Comparison of ENCODE assay signal across 25 mouse cellular contexts in the genomic region with DNA sequence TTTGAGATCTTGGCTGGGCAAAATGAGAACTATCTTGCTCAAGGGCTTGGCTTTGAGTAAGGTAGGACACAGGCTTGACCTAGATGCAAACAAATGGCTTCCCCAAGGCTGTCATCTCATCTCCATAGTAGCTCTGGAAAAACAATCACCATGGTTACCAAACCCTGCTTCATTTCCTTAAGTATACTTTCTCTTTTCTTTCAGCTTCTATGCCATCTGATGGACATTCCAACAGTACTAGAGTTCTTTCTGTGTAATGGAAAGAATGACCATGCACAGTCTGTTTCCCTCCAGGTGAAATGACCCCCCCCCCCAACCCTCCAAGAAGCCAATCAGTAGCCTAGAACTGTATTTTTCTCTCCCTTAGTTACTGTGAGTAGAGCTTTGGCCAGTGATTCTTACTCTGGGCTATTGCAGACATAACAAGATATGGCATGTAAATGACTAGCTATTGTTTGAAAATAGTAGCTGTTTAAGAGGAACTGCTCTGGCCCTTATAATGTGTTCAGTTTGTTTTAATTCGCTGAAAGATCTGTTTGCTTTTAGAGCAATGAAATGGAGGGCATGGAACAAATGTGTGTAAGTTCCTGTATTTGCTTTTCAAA. TPM values are rescaled to one million over a fixed set of nuclear protein-coding genes. Genes with fewer than 3 reads are reported as not detected.
DNase-seq lines count a peak whose midpoint lies in the region; ATAC-seq and TF ChIP-seq lines count a peak whose summit lies in the region.
"Had no signal": no experiment of that assay in that cellular context is flagged by ENCODE, and none has a peak within 500 bp of the region (broad histone marks: within the 10 kb centered on the region; RNA-seq: fewer than 3 reads in every experiment).

No protein-coding gene starts in this region.

- 0 out of 2 replicates have a peak, but pooled peaks have one; percentile 34 for ATAC-seq in midbrain, postnatal 0 days (ENCODE audit: low FRiP score)
- no peak for ATAC-seq in midbrain, embryonic 16.5 days
- ATAC-seq in CD4-positive, CD25-positive, alpha-beta regulatory T cell, adult 4 months: peak; percentile 57
- ATAC-seq in activated CD4-positive, CD25-positive, alpha-beta regulatory T cell, adult 4 months: peak; percentile 59
- ATAC-seq in inflammation-experienced regulatory T-cells, adult 6 months: peak; percentile 45
- ATAC-seq: forebrain, embryonic 16.5 days; intestine, embryonic 15.5 days had no signal

- WGBS in midbrain, postnatal 0 days: 89% methylated on average over 1 of the region's 1 CpGs
- 86% methylated on average over 1 of the region's 1 CpGs for WGBS in midbrain, embryonic 16.5 days

- no peak for TF ChIP-seq CTCF in midbrain, postnatal 0 days (IDR thresholded peaks at IDR 0.05)

- H3K36me3 ChIP-seq in midbrain, postnatal 0 days (ENCODE audit: insufficient read depth, low read length): no peaks in the 10 kb centered on the region
- no peaks in the 10 kb centered on the region for H3K36me3 ChIP-seq in midbrain, embryonic 16.5 days (ENCODE audit: control insufficient read depth, insufficient read depth, low read length)
- H3K36me3 ChIP-seq: embryonic facial prominence, embryonic 12.5 days; heart, embryonic 15.5 days; hindbrain, embryonic 10.5 days; hindbrain, embryonic 15.5 days; intestine, embryonic 15.5 days had no signal

- H3K9ac ChIP-seq in midbrain, postnatal 0 days (replicated peaks; ENCODE audit: low read length, poor library complexity, severe bottlenecking): no peak overlapping the region
- H3K9ac ChIP-seq in midbrain, embryonic 16.5 days (ENCODE audit: low read depth, low read length): no peak overlapping the region
- H3K9ac ChIP-seq: embryonic facial prominence, embryonic 12.5 days; heart, embryonic 15.5 days; hindbrain, embryonic 15.5 days; intestine, embryonic 15.5 days had no signal

- H3K4me1 ChIP-seq in midbrain, postnatal 0 days (ENCODE audit: insufficient read depth, low read length): no peaks in the 10 kb centered on the region
- H3K4me1 ChIP-seq in midbrain, embryonic 16.5 days (ENCODE audit: control insufficient read depth, insufficient read depth, low read length): no peaks in the 10 kb centered on the region
- H3K4me1 ChIP-seq: embryonic facial prominence, embryonic 12.5 days; heart, embryonic 15.5 days; hindbrain, embryonic 10.5 days; hindbrain, embryonic 15.5 days; intestine, embryonic 15.5 days had no signal

- H3K4me2 ChIP-seq in midbrain, postnatal 0 days (ENCODE audit: low read depth, low read length, poor library complexity, severe bottlenecking): no peak overlapping the region
- no peak overlapping the region for H3K4me2 ChIP-seq in midbrain, embryonic 16.5 days (ENCODE audit: low read length)
- H3K4me2 ChIP-seq: embryonic facial prominence, embryonic 12.5 days; heart, embryonic 11.5 days; heart, embryonic 15.5 days; hindbrain, embryonic 15.5 days; intestine, embryonic 15.5 days had no signal

- no peak overlapping the region for H3K27ac ChIP-seq in midbrain, postnatal 0 days (ENCODE audit: low read depth, low read length)
- no peak overlapping the region for H3K27ac ChIP-seq in midbrain, embryonic 16.5 days (ENCODE audit: low read length)
- H3K27ac ChIP-seq: embryonic facial prominence, embryonic 12.5 days; heart, adult 2 months; heart, embryonic 15.5 days; hindbrain, embryonic 10.5 days; hindbrain, embryonic 15.5 days; intestine, embryonic 15.5 days had no signal

- peak; percentile 10 for DNase-seq in midbrain, postnatal 0 days (ENCODE audit: low spot score)
- no peak for DNase-seq in layer of hippocampus, adult 18-20 months (ENCODE audit: low spot score in 2 of 2)
- DNase-seq in kidney, adult 9 months: no peak
- DNase-seq: adrenal gland, postnatal 10 days; cerebellum, adult 11-12 months; cerebellum, postnatal 10 days; embryo, embryonic 11 days; gastrocnemius, postnatal 14 days; heart, adult 2 months; heart, postnatal 14 days; kidney, adult 18-20 months had no signal

- H3K9me3 ChIP-seq in midbrain, postnatal 0 days (ENCODE audit: low read length): no peaks in the 10 kb centered on the region
- H3K9me3 ChIP-seq in midbrain, embryonic 16.5 days (replicated peaks; ENCODE audit: control insufficient read depth, low read length, poor library complexity, severe bottlenecking): no peaks in the 10 kb centered on the region
- H3K9me3 ChIP-seq: embryonic facial prominence, embryonic 12.5 days; heart, embryonic 15.5 days; hindbrain, embryonic 10.5 days; hindbrain, embryonic 15.5 days; intestine, embryonic 15.5 days had no signal

- no peaks in the 10 kb centered on the region for H3K27me3 ChIP-seq in midbrain, postnatal 0 days (ENCODE audit: insufficient read depth, low read length)
- no peaks in the 10 kb centered on the region for H3K27me3 ChIP-seq in midbrain, embryonic 16.5 days (ENCODE audit: control insufficient read depth, insufficient read depth, low read depth, low read length)
- H3K27me3 ChIP-seq: embryonic facial prominence, embryonic 12.5 days; heart, embryonic 15.5 days; hindbrain, embryonic 15.5 days; intestine, embryonic 15.5 days had no signal

- H3K4me3 ChIP-seq in midbrain, postnatal 0 days (ENCODE audit: low read depth, low read length): no peak overlapping the region
- H3K4me3 ChIP-seq in midbrain, embryonic 16.5 days (ENCODE audit: low read depth, low read length): no peak overlapping the region
- H3K4me3 ChIP-seq: embryonic facial prominence, embryonic 12.5 days; heart, adult 2 months; heart, embryonic 15.5 days; hindbrain, embryonic 10.5 days; hindbrain, embryonic 15.5 days; intestine, embryonic 15.5 days had no signal

RNA-seq across cellular contexts. Expression of a gene that starts 7.3 kb away (rescaled TPM):
- total RNA-seq in midbrain, postnatal 0 days (2014; rRNA removed): not detected in 2 replicates
- polyA plus RNA-seq in midbrain, postnatal 0 days (2015; fragmentation: Nextera tagmentation; extraction: Ambion mirVana): not detected in 2 replicates
- polyA plus RNA-seq in midbrain, embryonic 16.5 days (2015; fragmentation: Nextera tagmentation; extraction: Ambion mirVana): not detected in 2 replicates
- 10 to 100 TPM; 55.6 to 63.7 TPM for polyA plus RNA-seq in CD4-positive, CD25-positive, alpha-beta regulatory T cell, adult 4 months (2017; shearing (Covaris generic))
- polyA plus RNA-seq in activated CD4-positive, CD25-positive, alpha-beta regulatory T cell, adult 4 months (2017; shearing (Covaris generic)): 10 to 100 TPM; 71.6 to 77.3 TPM
- 100 to 1,000 TPM in 2 of 3 experiments, 10 to 100 TPM in 1; 86.1 to 126 (median 123) TPM for polyA plus RNA-seq in inflammation-experienced regulatory T-cells, adult 6 months (2017; shearing (Covaris generic))
- not detected for total RNA-seq in layer of hippocampus, adult 18-20 months (2021)
- total RNA-seq: adrenal gland, postnatal 4 days; gastrocnemius, adult 18-20 months; gastrocnemius, postnatal 14 days; heart, adult 2 months; heart, postnatal 14 days had no signal
- polyA plus RNA-seq: embryonic facial prominence, embryonic 12.5 days; forebrain, embryonic 11.5 days; heart, embryonic 11.5 days; hindbrain, embryonic 10.5 days; hindbrain, embryonic 15.5 days had no signal

Comparison
In these comparisons a context has a peak if more than half of its experiments do, and no peak if none do; other contexts are left out.
1. RNA of a gene that starts 7.3 kb away (polyA plus RNA-seq): 86.1 to 126 TPM in inflammation-experienced regulatory T-cells, adult 6 months, 71.6 to 77.3 TPM in activated CD4-positive, CD25-positive, alpha-beta regulatory T cell, adult 4 months and 55.6 to 63.7 TPM in CD4-positive, CD25-positive, alpha-beta regulatory T cell, adult 4 months; not detected in midbrain, postnatal 0 days and not detected in midbrain, embryonic 16.5 days; every median in the first group is over 10 times any median in the second.